Mouse (Mus musculus) liver, adult 2 months (tissue): ENCODE results near the gene Acvr1b.

ENCODE experiments used
- CTCF ChIP-seq: fragments of 200-500 bp; IDR thresholded peaks from 2 replicates; pipeline ENCODE4 v1.5.1; 2011; ENCODE audit warnings: low read depth, low read length, control low read depth
- POLR2A ChIP-seq: fragments of 200-500 bp; IDR thresholded peaks from 2 replicates; pipeline ENCODE4 v1.6.1; 2011; ENCODE audit warnings: low read length, control low read depth; ENCODE audit not compliant: insufficient read depth; ENCODE audit errors: extremely low read depth

- TF ChIP-seq CTCF (no peak), POLR2A (no peak)
Observed at GRCm38 (mm10) chr15:101248029-101248710, 74.3 kb downstream of the Acvr1b start.
